Mouse (Mus musculus) layer of hippocampus, adult 11-12 months (tissue): Measurements from ENCODE around the gene Gm20696.

Source experiments
- DNase-seq: peaks from one replicate; pipeline ENCODE4 v3.0.0; 2022; ENCODE audit warnings: low spot score

Gene Gm20696

GRCm38 (mm10) chr6:99485217-99485883 is 181.2 kb downstream of the Gm20696 start:
- peak; percentile 84 for DNase-seq

GRCm38 (mm10) chr6:99484884-99485216 is 181.7 kb downstream of the Gm20696 start:
- no peak for DNase-seq

- no peak for DNase-seq
These were observed 182.3 kb downstream of the Gm20696 start for GRCm38 (mm10) chr6:99484197-99484725.

- no peak for DNase-seq
These were observed 183.0 kb downstream of the Gm20696 start for GRCm38 (mm10) chr6:99483556-99483955.

- DNase-seq: no peak
These were observed 185.0 kb downstream of the Gm20696 start for GRCm38 (mm10) chr6:99481568-99481967.

GRCm38 (mm10) chr6:99478873-99479650 is 187.5 kb downstream of the Gm20696 start:
- DNase-seq: no peak

GRCm38 (mm10) chr6:99475040-99475439 is 191.6 kb downstream of the Gm20696 start:
- no peak for DNase-seq

- no peak for DNase-seq
These were observed 195.7 kb downstream of the Gm20696 start for GRCm38 (mm10) chr6:99470906-99471305.

GRCm38 (mm10) chr6:99469134-99469834 is 197.3 kb downstream of the Gm20696 start:
- DNase-seq: no peak

GRCm38 (mm10) chr6:99467831-99468230 is 198.8 kb downstream of the Gm20696 start:
- DNase-seq: no peak

- DNase-seq: no peak
These were observed 199.5 kb downstream of the Gm20696 start for GRCm38 (mm10) chr6:99467109-99467508.

GRCm38 (mm10) chr6:99466354-99466753 is 200.2 kb downstream of the Gm20696 start:
- DNase-seq: no peak

- no peak for DNase-seq
These were observed 202.1 kb downstream of the Gm20696 start for GRCm38 (mm10) chr6:99464449-99464848.

GRCm38 (mm10) chr6:99463906-99464305 is 202.7 kb downstream of the Gm20696 start:
- DNase-seq: no peak

GRCm38 (mm10) chr6:99458775-99459174 is 207.8 kb downstream of the Gm20696 start:
- no peak for DNase-seq

- no peak for DNase-seq
These were observed 212.7 kb downstream of the Gm20696 start for GRCm38 (mm10) chr6:99453763-99454520.

- DNase-seq: no peak
These were observed 213.9 kb downstream of the Gm20696 start for GRCm38 (mm10) chr6:99452638-99453185.

- no peak for DNase-seq
These were observed 215.1 kb downstream of the Gm20696 start for GRCm38 (mm10) chr6:99451479-99451878.

- peak; percentile 35 for DNase-seq
These were observed 219.2 kb downstream of the Gm20696 start for GRCm38 (mm10) chr6:99447447-99447846.

- DNase-seq: no peak
These were observed 219.7 kb downstream of the Gm20696 start for GRCm38 (mm10) chr6:99446801-99447415.

- DNase-seq: no peak
These were observed 223.1 kb downstream of the Gm20696 start for GRCm38 (mm10) chr6:99443460-99443859.
